Mouse (Mus musculus): ENCODE data around the gene Cul9. TPM values are rescaled to one million over a fixed set of nuclear protein-coding genes. Genes with fewer than 3 reads are reported as not detected.

Gene Cul9
- polyA plus RNA-seq, 1 experiment from 2014 or later: 19.7 TPM

DNA sequence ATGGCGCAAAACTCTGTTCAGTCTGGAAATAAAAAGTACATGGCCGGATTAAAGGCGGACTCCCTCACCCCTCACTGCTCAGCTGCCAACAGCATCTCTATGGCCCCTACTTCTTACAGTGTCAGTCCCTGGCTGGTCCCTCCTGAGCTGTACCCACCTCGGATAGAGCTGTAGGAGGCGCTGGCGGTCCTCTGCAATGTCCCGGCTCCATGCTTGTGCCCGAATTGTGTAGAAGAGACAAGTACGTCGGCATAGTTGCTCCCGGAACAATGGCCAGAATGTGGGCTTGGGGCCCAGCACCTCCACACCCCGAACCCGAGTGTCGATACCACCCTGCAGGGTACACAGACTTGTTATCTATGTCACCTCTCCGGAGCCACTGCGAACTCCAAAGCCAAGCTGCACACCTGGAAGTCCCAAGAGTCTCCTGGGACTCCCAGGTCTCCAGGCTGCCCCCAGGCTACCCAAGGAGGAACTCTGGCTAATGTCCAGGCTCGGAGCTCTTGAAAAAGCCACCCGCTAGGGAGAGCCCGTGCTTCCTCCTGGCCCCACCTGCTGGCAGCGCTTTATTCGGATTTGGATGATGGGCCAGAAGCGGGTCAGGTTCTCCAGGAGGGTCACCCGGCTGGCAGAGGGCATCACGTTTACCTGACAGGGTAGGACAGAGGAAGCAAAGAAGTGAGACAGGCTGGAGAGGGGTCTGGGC is 24.1 kb downstream of the Cul9 start:
- Histone ChIP-seq H3K4me3 (ENCODE audit: low read length) (no peak overlapping the region), H3K36me3 (ENCODE audit: control insufficient read depth, insufficient read depth, low read length) (peaks cover 23% of the 10 kb centered on the region), H3K4me1 (ENCODE audit: control insufficient read depth, insufficient read depth, low read depth, low read length) (no peaks in the 10 kb centered on the region), H3K9ac (ENCODE audit: low read depth, low read length) (no peak overlapping the region), H3K9me3 (ENCODE audit: control insufficient read depth, low read length) (no peaks in the 10 kb centered on the region), H3K27ac (ENCODE audit: low read depth, low read length) (no peak overlapping the region), H3K4me2 (ENCODE audit: low read length) (no peak overlapping the region), H3K27me3 (replicated peaks; ENCODE audit: control insufficient read depth, insufficient read depth, low read length) (peaks cover 10% of the 10 kb centered on the region; the same call in 1 of the 2 replicates)
- WGBS: 34% methylated on average over 24 of the region's 24 CpGs
- no peak for ATAC-seq

DNA sequence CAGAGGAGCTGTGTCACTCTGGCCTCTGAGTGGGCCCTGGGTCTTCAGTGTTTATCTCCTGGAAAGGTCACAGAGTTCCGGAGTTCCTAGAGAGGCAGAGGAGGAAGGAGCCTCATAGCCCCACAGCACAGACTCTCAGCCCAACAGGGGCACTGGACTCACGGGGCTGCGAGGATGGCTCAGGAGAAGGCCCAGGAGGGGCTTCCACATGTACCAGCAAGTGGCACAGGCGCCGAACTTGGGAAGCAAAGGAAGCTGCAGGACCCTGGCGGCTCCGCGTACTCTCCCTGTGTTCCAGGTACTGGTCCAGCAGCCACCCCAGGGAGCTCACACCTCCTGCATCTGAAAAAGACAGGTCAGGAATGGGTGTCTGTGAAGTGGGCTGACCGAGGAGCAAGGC is 25.0 kb downstream of the Cul9 start:
- Histone ChIP-seq H3K9ac (ENCODE audit: low read depth, low read length) (peak overlapping the region; percentile 27; the same call in 1 of the 2 replicates), H3K27me3 (replicated peaks; ENCODE audit: control insufficient read depth, insufficient read depth, low read length) (peaks cover 10% of the 10 kb centered on the region; the same call in 1 of the 2 replicates), H3K4me1 (ENCODE audit: control insufficient read depth, insufficient read depth, low read depth, low read length) (no peaks in the 10 kb centered on the region), H3K27ac (ENCODE audit: low read depth, low read length) (no peak overlapping the region), H3K36me3 (ENCODE audit: control insufficient read depth, insufficient read depth, low read length) (peaks cover 20% of the 10 kb centered on the region), H3K4me2 (ENCODE audit: low read length) (no peak overlapping the region), H3K4me3 (ENCODE audit: low read length) (no peak overlapping the region), H3K9me3 (ENCODE audit: control insufficient read depth, low read length) (no peaks in the 10 kb centered on the region)
- no peak for ATAC-seq
- WGBS: 83% methylated on average over 9 of the region's 9 CpGs

DNA sequence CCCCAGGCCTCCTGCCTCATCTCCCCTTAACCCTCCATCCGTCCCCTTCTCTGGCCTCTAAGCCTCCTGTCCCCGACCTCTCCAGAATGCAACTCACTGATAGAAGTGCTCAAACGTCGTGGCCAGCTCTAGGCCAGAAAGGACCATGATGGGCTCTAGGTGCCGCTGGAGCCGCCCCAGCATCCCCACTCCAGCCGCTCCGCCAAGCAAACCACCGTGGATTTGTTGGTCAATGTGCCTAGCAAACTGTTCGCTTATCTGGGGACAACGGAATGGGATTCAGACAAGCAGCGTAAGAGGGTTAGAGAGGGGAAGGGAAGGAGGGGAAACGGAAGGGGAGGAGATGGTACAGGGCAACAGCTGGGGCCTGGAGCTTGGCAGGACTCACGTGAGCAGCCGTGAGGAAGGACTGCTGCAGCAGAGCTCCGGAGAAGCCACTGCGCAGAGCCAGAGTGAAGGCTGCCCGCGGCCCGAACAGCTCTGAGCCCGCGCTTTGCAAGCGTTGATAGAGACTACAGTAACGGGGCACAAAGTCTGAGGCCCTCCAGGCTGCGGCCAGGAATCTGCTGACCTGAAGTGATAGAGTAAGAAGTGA is 25.7 kb downstream of the Cul9 start:
- Histone ChIP-seq H3K4me3 (ENCODE audit: low read length) (no peak overlapping the region), H3K4me1 (ENCODE audit: control insufficient read depth, insufficient read depth, low read depth, low read length) (no peaks in the 10 kb centered on the region), H3K36me3 (ENCODE audit: control insufficient read depth, insufficient read depth, low read length) (peaks cover 17% of the 10 kb centered on the region), H3K9me3 (ENCODE audit: control insufficient read depth, low read length) (no peaks in the 10 kb centered on the region), H3K27ac (ENCODE audit: low read depth, low read length) (no peak overlapping the region), H3K27me3 (replicated peaks; ENCODE audit: control insufficient read depth, insufficient read depth, low read length) (peaks cover 10% of the 10 kb centered on the region; the same call in 1 of the 2 replicates), H3K4me2 (ENCODE audit: low read length) (0 out of 2 replicates have a peak overlapping the region, but pooled peaks have one; percentile 5), H3K9ac (ENCODE audit: low read depth, low read length) (peak overlapping the region; percentile 27; the same call in 1 of the 2 replicates)
- ATAC-seq: no peak
- WGBS: 51% methylated on average over 25 of the region's 25 CpGs

DNA sequence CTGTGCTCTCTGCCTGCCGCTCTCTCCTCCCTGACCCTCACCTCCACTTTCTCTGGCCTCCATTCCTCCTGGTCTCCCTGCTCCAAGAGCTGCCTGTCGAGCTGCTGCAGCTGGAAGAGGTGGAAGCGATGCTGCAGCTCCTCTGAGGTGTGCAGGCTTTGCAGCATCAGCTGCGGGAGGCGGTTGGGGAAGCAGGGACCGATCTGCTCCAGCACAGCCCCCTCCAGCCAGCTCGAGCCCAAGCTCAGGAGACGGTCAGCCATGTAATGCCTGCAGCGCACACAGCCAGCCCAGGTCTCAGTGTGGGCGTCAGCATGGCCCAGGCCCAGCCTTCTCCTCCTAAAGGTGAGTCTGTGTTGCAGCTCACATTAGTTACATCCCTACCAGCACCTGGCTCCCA is 26.2 kb downstream of the Cul9 start:
- WGBS: 63% methylated on average over 10 of the region's 10 CpGs
- Histone ChIP-seq H3K9me3 (ENCODE audit: control insufficient read depth, low read length) (no peaks in the 10 kb centered on the region), H3K4me3 (ENCODE audit: low read length) (no peak overlapping the region), H3K4me1 (ENCODE audit: control insufficient read depth, insufficient read depth, low read depth, low read length) (no peaks in the 10 kb centered on the region), H3K36me3 (ENCODE audit: control insufficient read depth, insufficient read depth, low read length) (peaks cover 17% of the 10 kb centered on the region), H3K9ac (ENCODE audit: low read depth, low read length) (no peak overlapping the region), H3K4me2 (ENCODE audit: low read length) (no peak overlapping the region), H3K27me3 (replicated peaks; ENCODE audit: control insufficient read depth, insufficient read depth, low read length) (peaks cover 10% of the 10 kb centered on the region; the same call in 1 of the 2 replicates), H3K27ac (ENCODE audit: low read depth, low read length) (no peak overlapping the region)
- ATAC-seq: no peak

DNA sequence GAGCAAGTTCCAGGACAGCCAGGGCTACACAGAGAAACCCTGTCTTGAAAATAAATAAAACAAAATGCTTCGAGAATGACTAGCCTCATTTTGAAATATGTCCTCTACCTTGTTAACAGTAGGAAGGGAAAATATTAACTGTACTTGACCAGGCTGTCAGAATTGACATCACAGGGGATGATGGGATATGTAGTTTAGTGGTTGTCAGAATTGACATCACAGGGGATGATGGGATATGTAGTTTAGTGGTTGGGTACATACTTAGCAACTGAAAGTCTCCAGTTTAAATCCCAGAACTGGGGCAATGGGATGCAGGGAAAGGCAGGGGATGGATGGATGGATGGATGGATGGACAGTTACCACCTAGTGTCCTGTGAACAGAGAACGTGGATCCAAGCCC is 32.9 kb downstream of the Cul9 start:
- peaks cover 6% of the 10 kb centered on the region for H3K36me3 ChIP-seq (ENCODE audit: control insufficient read depth, insufficient read depth, low read length)
- no peaks in the 10 kb centered on the region for H3K27me3 ChIP-seq (replicated peaks; ENCODE audit: control insufficient read depth, insufficient read depth, low read length)
- H3K9ac ChIP-seq (ENCODE audit: low read depth, low read length): no peak overlapping the region
- WGBS: 64% methylated on average over 2 of the region's 2 CpGs
- H3K4me2 ChIP-seq (ENCODE audit: low read length): no peak overlapping the region
- H3K4me3 ChIP-seq (ENCODE audit: low read length): no peak overlapping the region
- no peaks in the 10 kb centered on the region for H3K4me1 ChIP-seq (ENCODE audit: control insufficient read depth, insufficient read depth, low read depth, low read length)
- peak; percentile 59; the same call in 1 of the 2 replicates for ATAC-seq
- H3K9me3 ChIP-seq (ENCODE audit: control insufficient read depth, low read length): no peaks in the 10 kb centered on the region
- no peak overlapping the region for H3K27ac ChIP-seq (ENCODE audit: low read depth, low read length)

DNA sequence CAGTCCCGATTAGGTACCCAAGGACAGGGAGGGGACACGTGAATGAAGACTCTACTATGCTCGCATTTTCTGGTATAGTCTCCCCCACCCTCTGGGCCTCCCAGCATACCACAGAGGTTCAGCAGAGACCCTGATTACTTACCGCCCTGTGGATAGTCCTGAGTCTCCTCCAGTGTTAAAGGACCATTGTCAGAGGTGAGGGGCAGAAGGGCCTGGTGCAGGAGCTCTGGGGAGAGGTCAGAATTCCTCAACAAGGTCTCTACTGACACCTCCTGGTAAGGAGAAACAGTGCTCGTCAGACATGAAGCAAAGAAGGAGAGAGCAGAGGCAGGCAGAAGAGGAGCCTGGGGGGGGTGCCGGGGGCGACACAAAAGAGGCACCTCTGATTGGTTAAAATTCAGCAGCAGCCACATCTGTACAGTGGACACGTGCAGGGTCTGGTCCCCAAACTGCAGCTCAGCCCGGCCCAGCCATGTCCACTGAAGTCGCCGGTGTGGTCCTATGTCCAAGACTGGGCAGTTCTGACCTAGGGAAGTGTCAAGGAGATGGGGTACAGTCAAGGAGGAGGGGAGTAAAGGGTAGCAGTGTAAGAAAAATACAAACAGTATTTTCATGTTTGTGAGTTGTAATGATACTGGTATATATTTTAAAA is 35.0 kb downstream of the Cul9 start:
- H3K4me1 ChIP-seq (ENCODE audit: control insufficient read depth, insufficient read depth, low read depth, low read length): no peaks in the 10 kb centered on the region
- H3K27me3 ChIP-seq (replicated peaks; ENCODE audit: control insufficient read depth, insufficient read depth, low read length): no peaks in the 10 kb centered on the region
- 50% methylated on average over 11 of the region's 11 CpGs for WGBS
- H3K4me3 ChIP-seq (ENCODE audit: low read length): no peak overlapping the region
- H3K9me3 ChIP-seq (ENCODE audit: control insufficient read depth, low read length): no peaks in the 10 kb centered on the region
- H3K36me3 ChIP-seq (ENCODE audit: control insufficient read depth, insufficient read depth, low read length): peaks cover 19% of the 10 kb centered on the region
- no peak overlapping the region for H3K27ac ChIP-seq (ENCODE audit: low read depth, low read length)
- peak; percentile 37; the same call in 1 of the 2 replicates for ATAC-seq
- H3K4me2 ChIP-seq (ENCODE audit: low read length): no peak overlapping the region
- no peak overlapping the region for H3K9ac ChIP-seq (ENCODE audit: low read depth, low read length)

DNA sequence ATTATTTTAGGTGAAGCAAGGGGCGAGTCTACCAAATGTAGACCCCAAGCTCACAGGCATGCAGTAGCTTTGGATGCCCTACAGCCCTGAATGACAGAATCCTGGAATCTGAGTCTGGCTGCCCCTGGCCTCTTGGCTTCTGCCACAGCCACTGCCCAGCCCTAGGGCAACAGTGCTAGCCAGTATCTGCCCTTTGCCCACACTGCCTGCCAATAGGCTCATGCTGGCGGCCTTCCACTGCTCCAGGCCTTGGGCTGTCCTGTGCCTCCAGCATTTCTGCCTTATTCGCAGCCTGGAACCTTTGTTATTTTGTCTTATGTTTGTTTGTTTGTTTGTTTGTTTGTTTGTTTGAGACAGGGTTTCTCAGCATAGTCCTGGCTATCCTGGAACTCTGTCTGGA is 40.6 kb downstream of the Cul9 start:
- H3K36me3 ChIP-seq (ENCODE audit: control insufficient read depth, insufficient read depth, low read length): peaks cover 22% of the 10 kb centered on the region
- WGBS: 88% methylated on average over 3 of the region's 3 CpGs
- no peak for ATAC-seq

DNA sequence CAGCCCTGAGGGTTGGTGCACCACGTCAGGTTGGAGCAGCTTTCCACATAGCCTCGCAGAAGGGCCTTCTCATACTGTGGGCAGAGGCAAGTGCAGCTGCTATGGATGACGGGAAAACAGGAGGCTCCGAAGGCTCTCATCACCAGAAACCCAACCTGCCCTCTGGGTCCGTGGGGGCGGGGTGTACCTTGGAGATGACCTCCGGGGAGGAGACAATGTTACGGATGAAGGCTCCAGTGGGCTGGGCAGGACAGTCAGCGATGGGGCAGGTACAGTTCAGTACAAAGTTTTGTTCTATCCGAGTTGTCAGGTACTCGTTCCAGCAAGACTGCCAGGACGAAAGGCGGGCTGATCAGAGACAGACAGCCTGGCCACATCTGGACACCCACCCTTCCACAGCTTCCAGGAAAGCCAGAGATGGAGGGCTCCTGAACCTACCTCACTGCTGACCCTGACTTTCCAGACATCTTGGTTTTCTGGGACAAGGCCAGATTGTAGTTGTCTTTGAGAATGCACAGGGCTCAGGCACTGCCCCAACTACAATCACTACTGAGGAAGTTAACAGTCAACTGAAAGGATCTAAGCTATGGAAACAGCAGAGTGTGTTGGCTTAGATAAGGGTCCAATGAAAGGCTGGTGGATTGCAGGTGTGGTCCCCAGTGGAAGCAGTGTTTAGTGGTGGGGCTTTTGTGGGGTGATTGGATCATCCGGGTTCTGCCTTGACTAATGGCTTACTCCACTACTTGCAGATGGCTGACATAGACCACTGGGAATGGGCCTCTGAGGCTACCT is 42.1 kb downstream of the Cul9 start:
- Histone ChIP-seq H3K4me1 (ENCODE audit: control insufficient read depth, insufficient read depth, low read depth, low read length) (no peaks in the 10 kb centered on the region), H3K36me3 (ENCODE audit: control insufficient read depth, insufficient read depth, low read length) (peaks cover 20% of the 10 kb centered on the region), H3K4me3 (ENCODE audit: low read length) (no peak overlapping the region), H3K9ac (ENCODE audit: low read depth, low read length) (no peak overlapping the region), H3K9me3 (ENCODE audit: control insufficient read depth, low read length) (no peaks in the 10 kb centered on the region), H3K4me2 (ENCODE audit: low read length) (no peak overlapping the region), H3K27ac (ENCODE audit: low read depth, low read length) (no peak overlapping the region), H3K27me3 (replicated peaks; ENCODE audit: control insufficient read depth, insufficient read depth, low read length) (no peaks in the 10 kb centered on the region)
- ATAC-seq: no peak
- WGBS: 84% methylated on average over 14 of the region's 14 CpGs

More for the DNA sequence above, 40.6 kb downstream of the Cul9 start:
- H3K9me3 ChIP-seq (ENCODE audit: control insufficient read depth, low read length): no peaks in the 10 kb centered on the region
- H3K27ac ChIP-seq (ENCODE audit: low read depth, low read length): no peak overlapping the region
- H3K4me3 ChIP-seq (ENCODE audit: low read length): no peak overlapping the region
- no peaks in the 10 kb centered on the region for H3K27me3 ChIP-seq (replicated peaks; ENCODE audit: control insufficient read depth, insufficient read depth, low read length)
- no peak overlapping the region for H3K4me2 ChIP-seq (ENCODE audit: low read length)
- no peak overlapping the region for H3K9ac ChIP-seq (ENCODE audit: low read depth, low read length)
- H3K4me1 ChIP-seq (ENCODE audit: control insufficient read depth, insufficient read depth, low read depth, low read length): no peaks in the 10 kb centered on the region
